Mouse (Mus musculus): Measurements from ENCODE around the gene Lsmem1.

GRCm38 (mm10) chr12:40223082-40223619, 23.9 kb upstream of the Lsmem1 start:
- TF ChIP-seq GATA1 (IDR thresholded peaks at IDR 0.05; ENCODE audit: borderline replicate concordance, low read length) (no peak), CTCF (IDR thresholded peaks at IDR 0.05; ENCODE audit: low read depth, low read length) (no peak), TAL1 (conservative IDR thresholded peaks at IDR 0.05; ENCODE audit: low read depth, low read length) (no peak)
